Mouse (Mus musculus) heart, postnatal 0 days (tissue): ENCODE results near the gene Mpo. TPM values are rescaled to one million over a fixed set of nuclear protein-coding genes. Genes with fewer than 3 reads are reported as not detected.

ENCODE experiments used
- ATAC-seq: fragments of 200-750 bp; cut with Nextera tagmentation; 2 replicates; pipeline ENCODE4 v1.8.0; 2017; ENCODE audit warnings: low read depth, moderate number of reproducible peaks, moderate library complexity; ENCODE audit not compliant: insufficient read depth
- DNase-seq: peaks from one replicate; pipeline ENCODE4 v3.0.0-alpha.2; 2016; ENCODE audit warnings: low spot score
- H3K27ac ChIP-seq: fragments of 300-500 bp; sonication (generic); 2 replicates; pipeline ENCODE4 v1.5.1; 2014; ENCODE audit warnings: low read depth, mild to moderate bottlenecking
- H3K27me3 ChIP-seq: fragments of 300-500 bp; sonication (generic); 2 replicates; pipeline ENCODE4 v1.6.1; 2014; ENCODE audit warnings: low read length, mixed read lengths; ENCODE audit not compliant: control insufficient read depth, insufficient read depth
- H3K36me3 ChIP-seq: fragments of 300-500 bp; sonication (generic); replicated peaks from 2 replicates; pipeline ENCODE4 v1.6.1; 2014; ENCODE audit warnings: low read length, mixed read lengths; ENCODE audit not compliant: control insufficient read depth, insufficient read depth
- H3K4me1 ChIP-seq: fragments of 300-500 bp; sonication (generic); 2 replicates; pipeline ENCODE4 v1.6.1; 2014; ENCODE audit warnings: antibody characterized with exemption; ENCODE audit not compliant: control insufficient read depth, insufficient read depth
- H3K4me2 ChIP-seq: fragments of 300-500 bp; sonication (generic); 2 replicates; pipeline ENCODE4 v1.6.1; 2014; ENCODE audit warnings: low read depth, mild to moderate bottlenecking, low read length, moderate library complexity
- H3K4me3 ChIP-seq: fragments of 300-500 bp; sonication (generic); 2 replicates; pipeline ENCODE4 v1.5.1; 2014; ENCODE audit warnings: low read depth, low read length
- H3K9ac ChIP-seq: fragments of 300-500 bp; sonication (generic); replicated peaks from 2 replicates; pipeline ENCODE4 v1.6.1; 2014; ENCODE audit warnings: low read depth, low read length, mixed read lengths
- H3K9me3 ChIP-seq: fragments of 300-500 bp; sonication (generic); replicated peaks from 2 replicates; pipeline ENCODE4 v1.6.1; 2016; ENCODE audit warnings: low read length; ENCODE audit not compliant: control insufficient read depth
- CTCF ChIP-seq: IDR thresholded peaks from 2 replicates; pipeline ENCODE4 v1.5.1; 2016; ENCODE audit warnings: antibody characterized with exemption, control low read depth, low read depth
- EP300 ChIP-seq: IDR thresholded peaks from 2 replicates; pipeline ENCODE4 v1.6.1; 2016; ENCODE audit warnings: antibody characterized with exemption, low read depth
- WGBS: fragments of 180-500 bp; shearing (Covaris S2); extraction: QIAGEN DNeasy Blood & Tissue Kit; methylation state at CpG from one replicate; pipeline ENCODE4 v1.1.7; 2014; 5-methylcytosine and 5-hydroxymethylcytosine counted together
- polyA plus RNA-seq: library from polyadenylated mRNA; unstranded; fragments of >200 nt; fragmentation: Nextera tagmentation; extraction: Ambion mirVana; gene quantifications from 2 replicates; pipeline ENCODE4 v1.2.1, GENCODE M21; 2015
- total RNA-seq: library from RNA; depleted of rRNA; stranded (reverse); fragments of >200 nt; gene quantifications from 2 replicates; pipeline ENCODE4 v1.2.3, GENCODE M21; 2014; ENCODE audit warnings: low replicate concordance

Mpo gene
- total and polyA plus RNA-seq, 2 experiments from 2014 or later = 0.36 to 2.6 TPM

DNA sequence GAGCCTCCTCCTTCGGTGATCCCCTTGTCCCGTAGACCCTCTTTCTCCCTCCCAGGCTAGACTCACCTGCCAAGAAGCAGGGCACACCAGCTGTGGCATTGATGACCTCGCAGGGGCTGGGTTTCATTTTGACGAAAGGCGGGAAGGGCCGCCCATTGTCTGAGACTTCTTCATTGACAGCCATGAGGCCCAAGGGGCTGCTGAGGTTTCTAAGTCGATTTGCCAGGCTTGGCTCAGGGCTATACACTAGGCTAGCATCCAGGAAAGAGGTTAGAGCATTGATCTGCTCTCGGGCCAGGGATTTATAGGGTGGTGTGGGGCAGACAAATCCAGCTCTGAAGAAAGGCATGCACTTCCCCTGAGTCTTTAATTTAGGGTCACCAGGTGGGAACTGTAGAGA lies 21.4 kb downstream of the Mpo start:
- Histone ChIP-seq H3K9me3 (no peaks in the 10 kb centered on the region), H3K9ac (no peak overlapping the region), H3K27me3 (peaks cover 26% of the 10 kb centered on the region), H3K4me3 (no peak overlapping the region), H3K27ac (no peak overlapping the region), H3K4me1 (no peaks in the 10 kb centered on the region), H3K36me3 (no peaks in the 10 kb centered on the region), H3K4me2 (no peak overlapping the region)
- ATAC-seq (no peak), DNase-seq (no peak)
- WGBS = 72% methylated on average over 8 of the region's 8 CpGs
- TF ChIP-seq CTCF = no peak
- no peak for TF ChIP-seq EP300

DNA sequence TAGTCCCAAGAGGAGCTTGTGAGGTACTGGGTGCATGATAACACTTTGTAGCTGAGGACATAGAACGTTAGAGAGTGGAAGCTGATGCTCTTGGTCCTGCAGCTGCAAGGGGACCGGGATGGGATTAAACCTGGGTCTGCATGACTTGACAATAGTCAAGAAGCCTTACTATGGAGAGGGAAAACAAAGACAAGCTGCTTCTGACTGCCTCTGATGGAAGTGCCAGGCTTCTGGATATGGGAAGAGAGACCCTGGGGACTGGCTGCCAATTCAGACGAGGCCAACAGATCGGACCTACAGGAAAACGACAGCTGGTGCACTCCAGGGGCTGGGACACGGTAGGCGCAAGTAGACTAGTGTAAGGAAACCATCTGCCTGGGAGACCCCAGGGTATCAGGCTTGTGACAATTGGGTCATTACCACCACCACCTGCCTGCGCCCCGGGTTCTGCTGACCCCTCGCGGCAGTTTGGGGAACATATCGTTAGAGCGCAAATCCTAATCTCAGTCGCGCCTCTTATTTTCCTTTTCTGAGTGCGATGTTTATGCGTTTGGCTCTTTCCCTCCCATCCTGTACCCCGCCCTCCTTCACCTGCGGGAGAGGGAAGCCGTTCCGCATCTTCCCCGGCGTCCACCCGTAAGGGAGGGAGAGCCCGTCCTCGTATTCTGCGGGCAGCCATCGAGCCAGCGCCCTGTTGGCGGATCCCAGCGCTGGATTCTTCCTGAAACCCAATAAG lies 23.5 kb downstream of the Mpo start:
- peaks cover 26% of the 10 kb centered on the region for H3K27me3 ChIP-seq

DNA sequence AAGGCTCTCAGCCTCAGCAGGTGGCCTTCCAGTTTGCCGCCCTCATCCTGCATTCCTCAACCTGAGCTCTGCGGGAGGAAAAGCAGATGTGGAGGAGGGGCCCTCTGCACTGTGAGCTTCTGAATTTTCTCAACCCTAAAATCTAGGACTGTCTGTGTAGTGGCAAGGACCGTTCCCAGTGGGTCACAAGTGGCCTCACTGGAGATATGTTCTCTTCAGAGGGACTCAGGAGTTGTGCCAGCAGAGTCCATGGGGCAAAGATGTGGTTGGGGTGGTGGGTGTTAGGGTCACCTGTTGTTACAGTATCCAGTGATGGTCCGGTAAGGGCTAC lies 24.0 kb downstream of the Mpo start:
- no peaks in the 10 kb centered on the region for H3K4me1 ChIP-seq
- H3K36me3 ChIP-seq = no peaks in the 10 kb centered on the region
- no peak overlapping the region for H3K27ac ChIP-seq
- H3K4me3 ChIP-seq = peak overlapping the region; percentile 42
- ATAC-seq (no peak), DNase-seq (no peak)
- WGBS = 29% methylated on average over 4 of the region's 4 CpGs
- no peak for TF ChIP-seq EP300
- TF ChIP-seq CTCF = no peak
- peaks cover 26% of the 10 kb centered on the region for H3K27me3 ChIP-seq
- H3K9me3 ChIP-seq = no peaks in the 10 kb centered on the region
- peak overlapping the region; percentile 66 for H3K4me2 ChIP-seq
- no peak overlapping the region for H3K9ac ChIP-seq

More for the DNA sequence above, 23.5 kb downstream of the Mpo start:
- Histone ChIP-seq H3K4me3 (peak overlapping the region; percentile 42), H3K4me1 (no peaks in the 10 kb centered on the region), H3K9ac (no peak overlapping the region), H3K9me3 (no peaks in the 10 kb centered on the region), H3K4me2 (peak overlapping the region; percentile 66), H3K27ac (no peak overlapping the region), H3K36me3 (no peaks in the 10 kb centered on the region)
- DNase-seq (no peak), ATAC-seq (no peak)
- TF ChIP-seq CTCF (peak; percentile 61), EP300 (no peak)
- 4% methylated on average over 30 of the region's 31 CpGs for WGBS

- H3K4me3 ChIP-seq = no peak overlapping the region
- no peak for TF ChIP-seq CTCF
- no peak for TF ChIP-seq EP300
- DNase-seq (no peak), ATAC-seq (no peak)
- H3K36me3 ChIP-seq = no peaks in the 10 kb centered on the region
- no peak overlapping the region for H3K27ac ChIP-seq
- H3K9me3 ChIP-seq = no peaks in the 10 kb centered on the region
- no peak overlapping the region for H3K4me2 ChIP-seq
- peaks cover 14% of the 10 kb centered on the region for H3K27me3 ChIP-seq
- H3K9ac ChIP-seq = no peak overlapping the region
- no peaks in the 10 kb centered on the region for H3K4me1 ChIP-seq
- 66% methylated on average over 5 of the region's 5 CpGs for WGBS
Observed at GRCm38 (mm10) chr11:87821502-87821901, 28.1 kb downstream of the Mpo start.

DNA sequence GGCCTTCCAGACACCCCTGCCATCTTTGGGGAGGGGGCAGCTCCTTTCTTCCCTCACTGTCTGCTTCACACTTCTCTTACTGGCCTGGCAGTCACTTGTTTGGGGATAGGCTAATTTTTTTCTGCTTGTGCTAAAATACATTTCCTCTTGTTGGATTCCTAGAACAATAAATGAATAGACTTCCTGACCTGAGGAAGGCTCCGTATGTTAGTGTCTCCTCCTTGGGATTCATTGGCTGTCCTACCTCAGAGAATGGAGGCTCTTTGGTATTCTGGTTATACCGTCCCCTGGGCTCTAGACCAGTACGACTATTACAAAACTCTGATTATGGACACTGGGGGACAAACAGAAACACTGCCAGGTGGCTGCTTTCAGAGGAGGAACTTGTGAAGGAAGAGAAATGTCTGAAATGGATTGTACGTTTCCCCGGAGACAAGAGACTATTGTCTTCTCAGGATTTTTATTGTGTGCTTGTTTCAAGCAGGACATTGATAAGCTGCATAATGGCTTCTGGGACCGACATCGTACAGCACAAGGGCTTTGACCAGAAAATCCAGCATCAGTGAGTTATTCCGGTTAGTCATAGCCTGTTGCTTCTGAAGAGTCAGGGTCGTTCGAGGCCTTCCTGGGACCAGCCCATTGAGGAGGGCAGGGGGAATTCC lies 35.0 kb downstream of the Mpo start, which contains the start of gene Lpo:
TSS of gene Lpo (minus strand) at position 51 of the 662 bp plus-strand sequence.
- Histone ChIP-seq H3K4me3 (no peak within 1 kb of the TSS), H3K27me3 (0 out of 2 replicates have a peak, but pooled peaks cover 5% of the 10 kb centered on the region), H3K9me3 (no peaks in the 10 kb centered on the region), H3K4me1 (no peaks in the 10 kb centered on the region), H3K27ac (no peak within 1 kb of the TSS), H3K9ac (no peak within 1 kb of the TSS), H3K4me2 (no peak within 1 kb of the TSS), H3K36me3 (no peaks in the 10 kb centered on the region)
- 58% methylated on average over 10 of the region's 10 CpGs for WGBS
- ATAC-seq = no peak
- no peak for DNase-seq
- no peak for TF ChIP-seq EP300
- no peak for TF ChIP-seq CTCF

DNA sequence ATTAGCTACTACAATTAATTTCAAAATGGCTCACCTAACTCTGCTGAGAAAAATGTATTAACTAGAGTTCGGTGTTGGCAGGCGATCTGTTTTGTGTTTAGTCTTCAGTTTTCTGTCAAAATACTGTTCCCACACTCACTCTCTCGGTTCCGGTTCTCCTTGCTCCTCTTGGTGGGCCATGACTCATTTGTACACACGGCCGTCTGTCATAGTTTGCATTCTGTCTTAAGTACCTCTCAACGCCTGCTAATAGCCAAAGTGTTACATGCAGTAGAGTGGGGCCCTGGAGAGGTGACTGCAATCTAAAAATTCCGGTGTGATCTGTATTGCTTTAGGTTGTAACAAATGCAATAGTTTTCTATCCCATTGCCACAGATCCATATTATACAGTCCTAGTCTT lies 47.3 kb downstream of the Mpo start:
- ATAC-seq = peak; percentile 95
- H3K27me3 ChIP-seq = no peaks in the 10 kb centered on the region
- 30% methylated on average over 8 of the region's 8 CpGs for WGBS
- no peak for TF ChIP-seq EP300
- no peak for TF ChIP-seq CTCF
- no peaks in the 10 kb centered on the region for H3K9me3 ChIP-seq
- H3K27ac ChIP-seq = no peak overlapping the region
- no peak overlapping the region for H3K9ac ChIP-seq
- no peak overlapping the region for H3K4me2 ChIP-seq
- DNase-seq = peak; percentile 74
- peaks cover 12% of the 10 kb centered on the region for H3K4me1 ChIP-seq
- H3K36me3 ChIP-seq = no peaks in the 10 kb centered on the region
- no peak overlapping the region for H3K4me3 ChIP-seq
